In the genomic region with DNA sequence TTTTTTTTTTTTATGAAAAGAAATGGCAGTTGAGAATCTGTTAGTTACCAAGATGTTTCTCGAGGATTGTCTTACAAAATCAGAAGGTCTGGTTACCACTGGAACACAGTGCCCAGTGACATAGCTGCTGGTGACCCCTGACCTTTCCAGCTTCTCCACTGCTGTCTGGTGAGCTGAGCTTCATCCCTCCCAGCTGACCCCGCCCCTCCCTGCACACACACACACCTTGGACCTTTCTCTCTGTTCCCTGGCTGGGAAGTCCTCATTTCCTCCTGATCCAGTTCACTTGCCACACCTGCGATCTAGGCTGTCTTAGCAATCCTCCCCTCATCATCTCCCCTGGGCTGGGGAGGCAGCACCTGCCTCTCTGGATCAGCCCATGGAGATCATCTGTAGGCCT, we compare ENCODE assay signal across 16 mouse cellular contexts.
"Had no signal": no experiment of that assay in that cellular context is flagged by ENCODE, and none has a peak within 500 bp of the region (broad histone marks: within the 10 kb centered on the region; RNA-seq: fewer than 3 reads in every experiment).

No protein-coding gene starts in this region.

- ATAC-seq: inflammation-experienced regulatory T-cells, adult 6 months had no signal

- H3K4me1 ChIP-seq: limb, embryonic 13.5 days had no signal

- H3K9ac ChIP-seq: limb, embryonic 13.5 days; liver, embryonic 15.5 days had no signal

- H3K4me3 ChIP-seq: layer of hippocampus, adult 2 months; limb, embryonic 10.5 days; limb, embryonic 13.5 days; liver, embryonic 15.5 days had no signal

- H3K27ac ChIP-seq: layer of hippocampus, adult 2 months; limb, embryonic 10.5 days; limb, embryonic 13.5 days; liver, embryonic 15.5 days; stomach, postnatal 0 days had no signal

- H3K27me3 ChIP-seq: liver, embryonic 15.5 days had no signal

- DNase-seq: layer of hippocampus, adult 9-11 months; liver; lung, adult 2 months; lung, postnatal 14 days; lung, postnatal 4 days; midbrain, embryonic 14.5 days; thymus, adult 2 months; thymus, postnatal 14 days; thymus, postnatal 4 days had no signal

- H3K9me3 ChIP-seq: limb, embryonic 10.5 days; limb, embryonic 13.5 days; liver, embryonic 15.5 days had no signal

- H3K36me3 ChIP-seq: limb, embryonic 10.5 days; limb, embryonic 13.5 days; liver, embryonic 15.5 days had no signal

- H3K4me2 ChIP-seq: limb, embryonic 13.5 days; liver, embryonic 15.5 days; midbrain, embryonic 11.5 days had no signal
